Mouse (Mus musculus) embryonic facial prominence, embryonic 10.5 days (tissue): ENCODE data around the gene Ms4a6d. TPM values are rescaled to one million over a fixed set of nuclear protein-coding genes. Genes with fewer than 3 reads are reported as not detected.
"Not testable (repeated sequence)": the region's sequence is repeated elsewhere in the genome, so short reads cannot be mapped to it uniquely, and the experiment has no call there.

Source experiments
- DNase-seq: peaks from one replicate; pipeline ENCODE4 v3.0.0-alpha.2; 2017; ENCODE audit warnings: low spot score
- H3K27ac ChIP-seq: fragments of 300-500 bp; sonication (generic); replicated peaks from 2 replicates; pipeline ENCODE4 v1.5.1; 2016; ENCODE audit warnings: mild to moderate bottlenecking
- H3K27me3 ChIP-seq: fragments of 300-500 bp; sonication (generic); replicated peaks from 2 replicates; pipeline ENCODE4 v1.6.1; 2016; ENCODE audit warnings: low read depth, mild to moderate bottlenecking; ENCODE audit not compliant: poor library complexity, severe bottlenecking
- H3K36me3 ChIP-seq: fragments of 300-500 bp; sonication (generic); replicated peaks from 2 replicates; pipeline ENCODE4 v1.6.1; 2016; ENCODE audit warnings: mild to moderate bottlenecking, moderate library complexity
- H3K4me1 ChIP-seq: fragments of 300-500 bp; sonication (generic); 2 replicates; pipeline ENCODE4 v1.6.1; 2016
- H3K4me3 ChIP-seq: fragments of 300-500 bp; sonication (generic); 2 replicates; pipeline ENCODE4 v1.5.1; 2016; ENCODE audit warnings: mild to moderate bottlenecking, moderate library complexity
- H3K9me3 ChIP-seq: fragments of 300-500 bp; sonication (generic); 2 replicates; pipeline ENCODE4 v1.6.1; 2016; ENCODE audit warnings: mild to moderate bottlenecking
- WGBS: fragments of 180-500 bp; shearing (Covaris S2); methylation state at CpG from one replicate; pipeline ENCODE4 v1.1.7; 2016; 5-methylcytosine and 5-hydroxymethylcytosine counted together
- polyA plus RNA-seq: library from polyadenylated mRNA; unstranded; fragments of >200 nt; fragmentation: Nextera tagmentation; extraction: Ambion mirVana; gene quantifications from 2 replicates; pipeline ENCODE4 v1.2.1, GENCODE M21; 2016

Gene Ms4a6d
- polyA plus RNA-seq, 1 experiment from 2014 or later: 1.7 TPM

- no peak for DNase-seq
- Histone ChIP-seq H3K4me1 (no peaks in the 10 kb centered on the region), H3K9me3 (no peaks in the 10 kb centered on the region), H3K36me3 (no peaks in the 10 kb centered on the region), H3K4me3 (no peak overlapping the region), H3K27ac (no peak overlapping the region), H3K27me3 (no peaks in the 10 kb centered on the region)
- 88% methylated on average over 8 of the region's 8 CpGs for WGBS
Measured at GRCm38 (mm10) chr19:11613776-11614443, 9.3 kb upstream of the Ms4a6d start.

- no peak overlapping the region for H3K27ac ChIP-seq
- WGBS: 98% methylated on average over 1 of the region's 1 CpGs
- no peaks in the 10 kb centered on the region for H3K9me3 ChIP-seq
- no peak for DNase-seq
- no peaks in the 10 kb centered on the region for H3K4me1 ChIP-seq
- no peaks in the 10 kb centered on the region for H3K36me3 ChIP-seq
- no peak overlapping the region for H3K4me3 ChIP-seq
- H3K27me3 ChIP-seq: no peaks in the 10 kb centered on the region
Measured at GRCm38 (mm10) chr19:11613084-11613483, 8.4 kb upstream of the Ms4a6d start.

GRCm38 (mm10) chr19:11612293-11612692 is 7.6 kb upstream of the Ms4a6d start:
- no peak overlapping the region for H3K27ac ChIP-seq
- H3K27me3 ChIP-seq: no peaks in the 10 kb centered on the region
- WGBS: 72% methylated on average over 2 of the region's 2 CpGs
- no peaks in the 10 kb centered on the region for H3K9me3 ChIP-seq
- no peak overlapping the region for H3K4me3 ChIP-seq
- DNase-seq: no peak
- no peaks in the 10 kb centered on the region for H3K4me1 ChIP-seq
- H3K36me3 ChIP-seq: no peaks in the 10 kb centered on the region

GRCm38 (mm10) chr19:11611541-11611945 is 6.9 kb upstream of the Ms4a6d start:
- Histone ChIP-seq H3K36me3 (no peaks in the 10 kb centered on the region), H3K4me3 (no peak overlapping the region), H3K27ac (no peak overlapping the region), H3K27me3 (no peaks in the 10 kb centered on the region), H3K9me3 (no peaks in the 10 kb centered on the region), H3K4me1 (no peaks in the 10 kb centered on the region)
- peak; percentile 24 for DNase-seq
- WGBS: 31% methylated on average over 6 of the region's 6 CpGs

- 22% methylated on average over 1 of the region's 1 CpGs for WGBS
- Histone ChIP-seq H3K27me3 (no peaks in the 10 kb centered on the region), H3K27ac (no peak overlapping the region), H3K4me3 (no peak overlapping the region), H3K36me3 (no peaks in the 10 kb centered on the region), H3K4me1 (no peaks in the 10 kb centered on the region), H3K9me3 (no peaks in the 10 kb centered on the region)
- DNase-seq: peak; percentile 55
Measured at GRCm38 (mm10) chr19:11608172-11608571, 3.5 kb upstream of the Ms4a6d start.

- no peaks in the 10 kb centered on the region for H3K4me1 ChIP-seq
- no peak overlapping the region for H3K4me3 ChIP-seq
- no peaks in the 10 kb centered on the region for H3K9me3 ChIP-seq
- H3K27me3 ChIP-seq: no peaks in the 10 kb centered on the region
- H3K36me3 ChIP-seq: no peaks in the 10 kb centered on the region
- no peak overlapping the region for H3K27ac ChIP-seq
- 89% methylated on average over 2 of the region's 2 CpGs for WGBS
- no peak for DNase-seq
Measured at GRCm38 (mm10) chr19:11602026-11602425, 2.6 kb downstream of the Ms4a6d start.

- 88% methylated on average over 3 of the region's 3 CpGs for WGBS
- Histone ChIP-seq H3K4me3 (no peak overlapping the region), H3K9me3 (no peaks in the 10 kb centered on the region)
Measured at GRCm38 (mm10) chr19:11601349-11601748, 3.3 kb downstream of the Ms4a6d start.

GRCm38 (mm10) chr19:11589891-11590449 is 14.7 kb downstream of the Ms4a6d start:
- no peaks in the 10 kb centered on the region for H3K9me3 ChIP-seq
- no peaks in the 10 kb centered on the region for H3K36me3 ChIP-seq
- no peaks in the 10 kb centered on the region for H3K27me3 ChIP-seq
- no peak for DNase-seq
- H3K4me1 ChIP-seq: no peaks in the 10 kb centered on the region
- H3K4me3 ChIP-seq: no peak overlapping the region
- WGBS: 75% methylated on average over 2 of the region's 2 CpGs
- H3K27ac ChIP-seq: no peak overlapping the region

More at GRCm38 (mm10) chr19:11601349-11601748, 3.3 kb downstream of the Ms4a6d start:
- no peaks in the 10 kb centered on the region for H3K4me1 ChIP-seq
- H3K36me3 ChIP-seq: no peaks in the 10 kb centered on the region
- no peaks in the 10 kb centered on the region for H3K27me3 ChIP-seq
- DNase-seq: no peak
- no peak overlapping the region for H3K27ac ChIP-seq

- Histone ChIP-seq H3K9me3 (no peaks in the 10 kb centered on the region), H3K27me3 (no peaks in the 10 kb centered on the region), H3K4me1 (no peaks in the 10 kb centered on the region), H3K27ac (no peak overlapping the region), H3K36me3 (no peaks in the 10 kb centered on the region), H3K4me3 (no peak overlapping the region)
- WGBS: 72% methylated on average over 4 of the region's 4 CpGs
- no peak for DNase-seq
Measured at GRCm38 (mm10) chr19:11589205-11589604, 15.4 kb downstream of the Ms4a6d start.

- Histone ChIP-seq H3K27ac (no peak overlapping the region), H3K4me1 (no peaks in the 10 kb centered on the region), H3K4me3 (no peak overlapping the region), H3K9me3 (no peaks in the 10 kb centered on the region), H3K36me3 (no peaks in the 10 kb centered on the region), H3K27me3 (no peaks in the 10 kb centered on the region)
- no peak for DNase-seq
- WGBS: 89% methylated on average over 8 of the region's 8 CpGs
Measured at GRCm38 (mm10) chr19:11574965-11575364, 29.7 kb downstream of the Ms4a6d start.

- H3K4me1 ChIP-seq, H3K4me3 ChIP-seq, H3K27me3 ChIP-seq, H3K36me3 ChIP-seq, DNase-seq, H3K27ac ChIP-seq, H3K9me3 ChIP-seq: not testable (repeated sequence)
Measured at GRCm38 (mm10) chr19:11559560-11559959, 45.1 kb downstream of the Ms4a6d start.

GRCm38 (mm10) chr19:11554726-11555125 is 49.9 kb downstream of the Ms4a6d start:
- no peak overlapping the region for H3K27ac ChIP-seq
- WGBS: 89% methylated on average over 5 of the region's 5 CpGs
- no peak for DNase-seq
- H3K27me3 ChIP-seq: no peaks in the 10 kb centered on the region
- H3K4me3 ChIP-seq: no peak overlapping the region
- H3K9me3 ChIP-seq: no peaks in the 10 kb centered on the region
- no peaks in the 10 kb centered on the region for H3K4me1 ChIP-seq
- H3K36me3 ChIP-seq: no peaks in the 10 kb centered on the region

GRCm38 (mm10) chr19:11547911-11548310 is 56.7 kb downstream of the Ms4a6d start:
- Histone ChIP-seq H3K36me3 (no peaks in the 10 kb centered on the region), H3K27me3 (no peaks in the 10 kb centered on the region), H3K9me3 (no peaks in the 10 kb centered on the region), H3K4me1 (no peaks in the 10 kb centered on the region), H3K27ac (no peak overlapping the region), H3K4me3 (no peak overlapping the region)
- DNase-seq: no peak
